ENCODE assay signal across 23 mouse cellular contexts in the genomic region with DNA sequence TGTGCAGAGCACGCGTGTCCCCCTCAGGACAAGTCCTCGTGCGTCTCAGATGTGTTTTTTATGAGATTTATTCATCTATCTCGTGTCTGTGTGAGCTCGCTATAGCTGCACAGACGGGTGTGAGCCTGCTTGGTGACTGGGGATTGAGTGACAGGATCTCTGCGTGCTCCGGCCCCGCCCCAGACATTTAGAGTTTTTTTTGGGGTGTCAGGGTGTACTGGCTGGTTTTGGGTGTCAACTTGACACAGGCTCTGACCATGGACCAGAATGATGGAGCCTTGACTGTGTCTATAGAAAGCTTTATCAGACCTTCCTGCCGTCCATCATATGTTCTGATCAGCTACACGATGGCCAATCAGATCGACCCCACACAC. TPM values are rescaled to one million over a fixed set of nuclear protein-coding genes. Genes with fewer than 3 reads are reported as not detected.
DNase-seq lines count a peak whose midpoint lies in the region; ATAC-seq and TF ChIP-seq lines count a peak whose summit lies in the region.
"Had no signal": no experiment of that assay in that cellular context is flagged by ENCODE, and none has a peak within 500 bp of the region (broad histone marks: within the 10 kb centered on the region; RNA-seq: fewer than 3 reads in every experiment).

No protein-coding gene starts in this region.

- H3K4me1 ChIP-seq in heart, embryonic 11.5 days (ENCODE audit: control insufficient read depth, insufficient read depth, low read length) = 0 out of 2 replicates have a peak, but pooled peaks cover 2% of the 10 kb centered on the region
- no peaks in the 10 kb centered on the region for H3K4me1 ChIP-seq in intestine, embryonic 15.5 days (replicated peaks)
- no peaks in the 10 kb centered on the region for H3K4me1 ChIP-seq in intestine, postnatal 0 days (replicated peaks; ENCODE audit: control insufficient read depth, insufficient read depth, low read length)
- H3K4me1 ChIP-seq in E14TG2a.4 (replicated peaks; ENCODE audit: low read depth, low read length) = peaks cover 11% of the 10 kb centered on the region
- H3K4me1 ChIP-seq in neural tube, embryonic 15.5 days = peaks cover 11% of the 10 kb centered on the region
- H3K4me1 ChIP-seq: forebrain, embryonic 13.5 days had no signal

- H3K4me2 ChIP-seq in heart, embryonic 11.5 days = no peak overlapping the region
- H3K4me2 ChIP-seq in intestine, embryonic 15.5 days (replicated peaks) = 0 out of 2 replicates have a peak overlapping the region, but pooled peaks have one; percentile 67
- H3K4me2 ChIP-seq in intestine, postnatal 0 days (replicated peaks; ENCODE audit: low read depth) = no peak overlapping the region
- H3K4me2 ChIP-seq in neural tube, embryonic 15.5 days = 0 out of 2 replicates have a peak overlapping the region, but pooled peaks have one; percentile 76

- no peak for TF ChIP-seq CTCF in intestine, postnatal 0 days (IDR thresholded peaks at IDR 0.05; ENCODE audit: low read depth)
- TF ChIP-seq CTCF in E14TG2a.4 (conservative IDR thresholded peaks at IDR 0.05; ENCODE audit: low read length) = no peak

- H3K36me3 ChIP-seq in heart, embryonic 11.5 days (ENCODE audit: control insufficient read depth, insufficient read depth, low read length) = no peaks in the 10 kb centered on the region
- H3K36me3 ChIP-seq in intestine, embryonic 15.5 days = no peaks in the 10 kb centered on the region
- H3K36me3 ChIP-seq in intestine, postnatal 0 days (ENCODE audit: control insufficient read depth, insufficient read depth) = no peaks in the 10 kb centered on the region
- H3K36me3 ChIP-seq in E14TG2a.4 (ENCODE audit: insufficient read depth, low read length) = no peaks in the 10 kb centered on the region
- H3K36me3 ChIP-seq in neural tube, embryonic 15.5 days = no peaks in the 10 kb centered on the region

- WGBS in heart, embryonic 11.5 days (ENCODE audit: insufficient replicate concordance) = 73% methylated on average over 13 of the region's 13 CpGs
- 79% methylated on average over 13 of the region's 13 CpGs for WGBS in intestine, embryonic 15.5 days
- 71% methylated on average over 13 of the region's 13 CpGs for WGBS in intestine, postnatal 0 days
- 74% methylated on average over 13 of the region's 13 CpGs for WGBS in neural tube, embryonic 15.5 days

- H3K9ac ChIP-seq in heart, embryonic 11.5 days (ENCODE audit: low read depth, low read length) = no peak overlapping the region
- H3K9ac ChIP-seq in intestine, embryonic 15.5 days = no peak overlapping the region
- no peak overlapping the region for H3K9ac ChIP-seq in intestine, postnatal 0 days (ENCODE audit: low read depth, low read length)
- no peak overlapping the region for H3K9ac ChIP-seq in neural tube, embryonic 15.5 days (replicated peaks)
- H3K9ac ChIP-seq: forebrain, embryonic 13.5 days had no signal

- no peaks in the 10 kb centered on the region for H3K9me3 ChIP-seq in heart, embryonic 11.5 days (replicated peaks; ENCODE audit: control insufficient read depth, low read length)
- no peaks in the 10 kb centered on the region for H3K9me3 ChIP-seq in intestine, embryonic 15.5 days
- H3K9me3 ChIP-seq in intestine, postnatal 0 days (ENCODE audit: control insufficient read depth) = no peaks in the 10 kb centered on the region
- H3K9me3 ChIP-seq in E14TG2a.4 (ENCODE audit: low read length) = peaks cover 6% of the 10 kb centered on the region
- no peaks in the 10 kb centered on the region for H3K9me3 ChIP-seq in neural tube, embryonic 15.5 days (replicated peaks)
- H3K9me3 ChIP-seq: forebrain, embryonic 13.5 days had no signal

- no peak for ATAC-seq in heart, embryonic 11.5 days (replicated peaks; ENCODE audit: insufficient number of reproducible peaks, low FRiP score, low TSS enrichment)
- ATAC-seq in intestine, embryonic 15.5 days = no peak
- no peak for ATAC-seq in intestine, postnatal 0 days
- no peak for ATAC-seq in neural tube, embryonic 15.5 days (ENCODE audit: low FRiP score)
- ATAC-seq: activated CD4-positive, CD25-positive, alpha-beta regulatory T cell, adult 4 months; forebrain, embryonic 13.5 days; forebrain, postnatal 0 days; Patski had no signal

- no peak overlapping the region for H3K4me3 ChIP-seq in heart, embryonic 11.5 days (ENCODE audit: low read depth, low read length)
- no peak overlapping the region for H3K4me3 ChIP-seq in intestine, embryonic 15.5 days (replicated peaks)
- no peak overlapping the region for H3K4me3 ChIP-seq in intestine, postnatal 0 days (ENCODE audit: low read depth, low read length)
- peak overlapping the region; percentile 46; the same call in 1 of the 2 replicates for H3K4me3 ChIP-seq in E14TG2a.4 (replicated peaks; ENCODE audit: low read length)
- H3K4me3 ChIP-seq in neural tube, embryonic 15.5 days (replicated peaks) = no peak overlapping the region

- H3K27ac ChIP-seq in heart, embryonic 11.5 days (ENCODE audit: low read depth, low read length) = no peak overlapping the region
- H3K27ac ChIP-seq in intestine, embryonic 15.5 days = no peak overlapping the region
- H3K27ac ChIP-seq in intestine, postnatal 0 days (ENCODE audit: low read depth, low read length) = no peak overlapping the region
- no peak overlapping the region for H3K27ac ChIP-seq in neural tube, embryonic 15.5 days (replicated peaks)
- H3K27ac ChIP-seq: forebrain, embryonic 13.5 days had no signal

- H3K27me3 ChIP-seq in heart, embryonic 11.5 days (ENCODE audit: control insufficient read depth, insufficient read depth, low read length) = no peaks in the 10 kb centered on the region
- no peaks in the 10 kb centered on the region for H3K27me3 ChIP-seq in intestine, embryonic 15.5 days (replicated peaks)
- no peaks in the 10 kb centered on the region for H3K27me3 ChIP-seq in intestine, postnatal 0 days (replicated peaks; ENCODE audit: control insufficient read depth, insufficient read depth, low read length)
- peaks cover 13% of the 10 kb centered on the region for H3K27me3 ChIP-seq in E14TG2a.4 (ENCODE audit: insufficient read depth, low read length)
- H3K27me3 ChIP-seq in neural tube, embryonic 15.5 days (replicated peaks) = 0 out of 2 replicates have a peak, but pooled peaks cover 3% of the 10 kb centered on the region
- H3K27me3 ChIP-seq: Patski had no signal

- peak; percentile 78 for DNase-seq in heart, adult 11 months
- no peak for DNase-seq in urinary bladder, adult 18-20 months (ENCODE audit: low spot score in 2 of 2)
- DNase-seq: adrenal gland, postnatal 14 days; cerebellum, adult 11-12 months; cerebellum, adult 9-10 months; cerebellum, postnatal 25 days; forebrain, postnatal 0 days; gastrocnemius, postnatal 14 days; heart, postnatal 10 days had no signal

RNA-seq across cellular contexts. Expression of a gene that starts 8.6 kb away (rescaled TPM):
- polyA plus RNA-seq in heart, embryonic 11.5 days (2014; fragmentation: Nextera tagmentation; extraction: Ambion mirVana) = not detected in 2 replicates
- polyA plus RNA-seq in intestine, embryonic 15.5 days (2015; fragmentation: Nextera tagmentation; extraction: Ambion mirVana) = not detected in 2 replicates
- polyA plus RNA-seq in intestine, postnatal 0 days (2015; fragmentation: Nextera tagmentation; extraction: Ambion mirVana) = not detected in 2 replicates
- polyA plus RNA-seq in neural tube, embryonic 15.5 days (2015; fragmentation: Nextera tagmentation; extraction: Ambion mirVana) = not detected in 2 replicates
- polyA plus RNA-seq: C2C12; cortical plate, adult 2 months; embryonic facial prominence, embryonic 14.5 days; forebrain, embryonic 13.5 days; forebrain, postnatal 0 days; gonadal fat pad, adult 2 months; heart, embryonic 14.5 days; hindbrain, embryonic 16.5 days; Patski had no signal

RNA-seq across cellular contexts. Expression of a gene that starts 34.2 kb away (rescaled TPM):
- polyA plus RNA-seq in heart, embryonic 11.5 days (2014; fragmentation: Nextera tagmentation; extraction: Ambion mirVana) = 13.4 and 14.9 TPM in 2 replicates
- polyA plus RNA-seq in intestine, embryonic 15.5 days (2015; fragmentation: Nextera tagmentation; extraction: Ambion mirVana) = 31.1 and 32.6 TPM in 2 replicates
- 6.8 and 6.9 TPM in 2 replicates for polyA plus RNA-seq in intestine, postnatal 0 days (2015; fragmentation: Nextera tagmentation; extraction: Ambion mirVana)
- 121 and 145 TPM in 2 replicates for polyA plus RNA-seq in neural tube, embryonic 15.5 days (2015; fragmentation: Nextera tagmentation; extraction: Ambion mirVana)

RNA-seq across cellular contexts. Expression of a gene that starts 58.3 kb away (rescaled TPM):
- polyA plus RNA-seq in heart, embryonic 11.5 days (2014; fragmentation: Nextera tagmentation; extraction: Ambion mirVana) = 15.7 and 20.6 TPM in 2 replicates
- polyA plus RNA-seq in intestine, embryonic 15.5 days (2015; fragmentation: Nextera tagmentation; extraction: Ambion mirVana) = 79.9 and 90.3 TPM in 2 replicates
- polyA plus RNA-seq in intestine, postnatal 0 days (2015; fragmentation: Nextera tagmentation; extraction: Ambion mirVana) = 124 and 128 TPM in 2 replicates
- 5.5 and 13.6 TPM in 2 replicates for polyA plus RNA-seq in neural tube, embryonic 15.5 days (2015; fragmentation: Nextera tagmentation; extraction: Ambion mirVana)

Comparison
In these comparisons a context has a peak if more than half of its experiments do, and no peak if none do; other contexts are left out.
1. H3K4me2 ChIP-seq: peak in intestine, embryonic 15.5 days (single experiment) and neural tube, embryonic 15.5 days (single experiment); none in heart, embryonic 11.5 days (single experiment) and intestine, postnatal 0 days (single experiment).